Mouse (Mus musculus) mesoderm, embryonic 11.5 days (tissue): ENCODE results near the gene Snx14.

Experiments used
- DNase-seq: peaks from one replicate; pipeline ENCODE4 v3.0.0-alpha.2; 2012; ENCODE audit warnings: low read depth, low spot score

The Snx14 gene

DNA sequence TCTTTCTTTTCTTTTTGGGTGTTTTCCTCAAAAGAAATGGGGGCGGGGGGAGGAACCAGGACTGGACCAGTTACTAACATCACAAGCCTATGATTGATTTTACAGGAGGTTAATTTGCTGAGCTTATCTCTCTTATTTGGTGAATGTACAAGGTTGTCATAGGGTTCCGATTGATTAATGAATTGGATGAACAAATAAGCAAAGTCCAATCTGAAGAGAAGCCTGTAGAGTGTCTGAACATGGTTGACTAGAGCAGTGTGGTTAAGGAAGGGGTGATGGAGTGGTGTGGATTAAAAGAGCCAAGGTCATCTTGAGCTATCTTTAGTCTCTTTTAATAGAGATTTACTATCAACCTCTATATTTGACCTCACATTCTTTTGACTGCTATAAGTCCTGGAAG is 94.3 kb downstream of the Snx14 start:
- DNase-seq: no peak

DNA sequence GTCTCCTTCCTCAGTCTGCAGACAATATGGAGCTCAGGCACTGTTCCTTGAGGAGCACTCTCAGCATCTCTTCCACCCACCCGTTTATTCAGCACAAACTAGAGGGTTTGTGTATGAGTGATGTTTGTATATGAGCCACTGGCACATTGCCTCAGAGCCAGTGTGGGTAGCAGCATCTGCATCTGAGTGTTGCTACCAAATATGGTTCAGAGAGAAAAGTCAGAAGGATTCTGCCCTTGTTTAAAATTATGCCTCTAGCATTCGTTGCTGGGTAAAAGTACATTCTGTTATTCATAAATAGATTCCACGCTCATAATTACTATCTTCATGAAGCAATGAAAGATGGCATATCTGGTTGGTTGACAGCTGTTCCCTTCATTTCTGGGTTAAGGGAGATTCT is 96.1 kb downstream of the Snx14 start:
- DNase-seq: no peak

DNA sequence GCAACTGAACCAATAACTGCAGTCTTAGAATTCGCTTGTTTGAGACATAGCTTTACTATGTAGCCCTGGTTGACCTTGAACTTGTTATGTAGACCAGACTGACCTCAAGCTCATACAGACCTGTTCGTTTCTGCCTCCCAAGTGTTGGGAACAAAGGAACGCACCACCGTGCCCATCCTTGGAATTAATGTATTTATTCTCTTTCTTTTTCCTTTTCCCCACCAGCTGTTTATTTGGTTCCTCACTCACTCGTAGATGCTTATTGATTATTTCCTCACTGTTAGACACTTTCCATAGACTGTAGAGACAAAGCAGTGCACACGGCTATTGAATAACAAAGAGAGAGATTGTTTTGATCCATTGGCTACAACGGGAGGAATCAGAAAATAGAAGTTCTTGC is 96.5 kb downstream of the Snx14 start:
- DNase-seq: no peak

DNA sequence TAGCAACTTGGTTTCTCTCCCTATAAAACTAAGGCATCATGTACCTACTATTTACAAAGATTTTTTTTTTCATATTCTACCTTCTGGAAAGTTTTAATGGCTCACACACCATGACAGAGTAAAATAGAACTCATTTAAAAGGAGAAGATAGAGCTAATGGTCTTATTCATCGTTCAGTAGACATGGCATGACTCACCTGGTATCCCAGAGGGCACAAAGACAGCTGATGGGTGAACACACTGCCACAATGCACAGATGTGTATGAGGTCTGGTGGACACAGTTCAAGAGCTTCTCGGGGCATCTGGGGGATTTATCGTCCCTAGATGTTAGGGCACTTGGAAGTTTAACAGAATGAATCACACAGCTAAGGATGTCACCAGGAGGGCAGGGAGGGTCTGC is 97.9 kb downstream of the Snx14 start:
- no peak for DNase-seq

DNA sequence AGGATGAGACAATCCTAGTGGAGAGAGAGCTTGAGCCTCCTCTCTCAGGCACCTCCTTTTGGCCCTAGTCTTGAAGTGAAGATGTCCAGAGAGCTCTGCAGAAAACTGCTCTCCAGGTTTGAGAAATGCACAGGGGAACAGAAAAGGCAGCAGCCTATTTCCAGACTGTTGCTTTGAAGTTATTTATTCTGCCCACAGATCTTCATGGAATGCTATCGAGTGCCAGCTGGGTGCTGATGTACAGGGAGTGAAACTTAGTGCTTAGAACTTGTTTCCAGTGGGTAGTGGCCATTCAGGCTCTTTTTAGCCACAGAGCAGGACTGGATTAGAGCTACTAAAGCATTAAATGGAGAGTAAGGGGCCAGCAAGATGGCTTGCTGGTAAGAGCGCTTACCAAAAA is 102.9 kb downstream of the Snx14 start:
- no peak for DNase-seq

DNA sequence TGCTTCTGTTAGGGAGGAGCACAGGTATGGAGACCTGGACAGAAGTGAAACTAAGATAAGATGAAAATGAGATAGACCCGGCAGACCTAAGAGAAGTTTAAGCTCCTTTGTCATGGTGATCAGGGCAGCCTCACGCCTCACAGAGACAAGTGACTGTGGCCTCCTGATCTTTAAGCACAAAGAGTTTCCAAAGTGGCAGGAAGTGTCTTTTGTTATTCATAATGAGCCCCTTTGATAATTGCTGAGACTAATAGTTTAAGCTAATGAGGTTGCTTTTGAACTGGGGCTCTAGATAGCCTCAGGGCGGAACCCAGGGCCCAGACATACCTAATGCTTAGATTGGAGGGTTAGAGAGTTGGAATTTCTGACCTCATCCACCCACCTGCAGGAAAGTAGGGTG is 106.3 kb downstream of the Snx14 start:
- no peak for DNase-seq

DNA sequence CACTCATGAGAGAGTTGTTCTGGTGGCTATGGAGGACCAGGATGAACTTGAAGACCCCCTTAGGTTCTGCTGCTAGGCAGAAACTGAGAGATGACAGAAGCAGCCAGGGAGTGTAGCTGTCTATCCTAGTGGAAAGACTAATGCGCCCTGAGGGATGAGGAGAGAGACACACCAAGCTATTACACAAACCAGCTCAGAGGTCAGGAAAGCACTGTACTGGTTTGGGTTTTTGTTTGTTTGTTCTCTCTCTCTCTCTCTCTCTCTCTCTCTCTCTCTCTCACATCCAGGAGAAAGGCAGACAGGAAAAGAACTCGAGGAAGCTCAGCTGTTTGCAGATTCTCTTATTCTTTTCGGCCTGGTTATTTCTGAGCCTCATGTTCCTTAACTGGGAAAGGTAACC is 108.4 kb downstream of the Snx14 start:
- no peak for DNase-seq

DNA sequence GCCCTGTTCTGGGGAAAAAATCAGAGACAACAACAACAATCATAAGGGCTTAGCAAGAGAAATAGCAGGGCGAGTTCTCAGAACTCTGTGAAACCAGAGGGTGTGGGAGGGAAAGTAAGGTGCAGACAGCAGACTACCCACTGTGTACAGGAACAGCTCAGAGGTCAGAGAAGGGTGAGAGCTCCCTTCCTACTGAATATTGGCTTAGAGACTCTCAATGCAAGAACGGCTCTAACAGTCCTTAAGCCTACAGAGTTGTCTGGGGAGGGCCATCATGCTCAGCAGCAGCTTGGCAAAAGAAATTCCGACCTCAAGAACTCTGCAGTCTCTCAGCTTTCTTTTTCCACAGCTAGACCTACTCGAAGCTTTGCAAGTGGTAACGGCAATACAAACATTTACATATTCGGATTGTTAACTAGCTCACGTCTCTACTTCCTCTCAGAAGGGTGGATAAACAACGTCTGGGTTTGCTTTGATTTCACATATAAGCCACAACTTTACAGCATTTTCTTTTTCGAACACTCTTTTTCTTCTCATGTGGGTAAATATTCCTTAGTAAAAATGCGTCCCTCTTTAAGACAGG is 109.5 kb downstream of the Snx14 start:
- no peak for DNase-seq

DNA sequence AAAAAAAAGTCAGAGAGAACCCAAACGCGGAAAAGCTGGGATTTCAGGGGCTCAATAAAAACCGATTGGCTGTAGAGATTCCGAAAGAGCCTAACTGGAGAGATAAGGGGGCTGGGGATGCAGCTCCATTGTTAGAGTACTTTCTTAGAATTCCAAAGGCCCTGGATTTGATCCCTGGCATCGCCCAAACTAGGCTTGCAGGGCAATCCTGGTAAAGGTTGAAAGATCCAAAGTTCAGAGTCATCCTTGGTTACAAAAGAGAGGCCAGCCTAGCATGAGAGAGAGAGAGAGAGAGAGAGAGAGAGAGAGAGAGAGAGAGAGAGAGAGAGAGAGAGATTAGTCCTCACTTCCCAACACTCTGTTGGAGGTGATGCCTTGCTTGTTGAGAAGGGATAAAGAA is 110.1 kb downstream of the Snx14 start:
- no peak for DNase-seq

DNA sequence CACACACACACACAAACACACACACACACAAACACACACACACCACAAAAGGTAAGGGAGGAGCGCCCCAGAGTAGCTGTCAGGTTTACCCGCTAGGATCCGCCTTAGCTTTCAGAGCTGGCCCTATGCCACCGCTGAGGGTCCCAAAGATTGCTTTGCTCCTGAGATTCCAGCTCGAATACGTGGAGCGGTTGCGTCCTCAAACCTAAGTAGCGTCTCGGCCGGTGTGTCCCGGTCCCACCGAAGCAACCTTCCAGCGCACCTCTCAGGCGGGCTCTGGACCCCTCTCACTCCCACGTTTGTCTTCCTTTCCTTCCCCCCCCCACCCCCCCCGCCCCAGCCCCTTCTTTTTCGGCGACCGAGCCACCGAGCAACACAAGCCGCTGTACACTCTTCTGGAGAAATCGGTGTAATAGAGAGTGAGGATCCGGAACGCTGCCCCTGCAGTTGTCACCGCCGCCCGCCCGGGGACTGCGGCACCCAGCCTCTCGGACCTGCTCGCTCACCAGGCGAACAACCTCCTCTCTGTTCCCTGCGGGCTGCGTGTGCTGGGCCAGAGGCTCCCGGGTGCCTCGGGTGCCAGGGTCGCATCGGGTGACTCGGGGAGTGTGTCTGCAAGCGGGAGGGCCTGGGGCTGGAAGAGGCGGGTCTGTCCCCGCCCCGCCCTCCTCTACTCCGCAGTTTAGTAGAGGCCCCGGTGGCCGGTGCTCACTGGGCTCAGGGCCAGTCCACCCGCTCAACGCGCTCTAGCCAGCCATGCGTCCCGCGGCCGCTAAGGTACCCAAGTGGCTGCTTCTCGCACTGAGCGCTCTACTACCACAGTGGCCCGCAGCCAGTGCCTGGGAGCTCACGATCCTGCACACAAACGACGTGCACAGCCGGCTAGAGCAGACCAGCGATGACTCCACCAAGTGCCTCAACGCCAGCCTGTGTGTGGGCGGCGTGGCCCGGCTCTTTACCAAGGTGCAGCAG is 111.5 kb downstream of the Snx14 start, which contains the start of gene Nt5e:
Nt5e (plus strand) TSS at position 268 of the 972 bp plus-strand sequence.
- peak; percentile 74 for DNase-seq
